Mouse (Mus musculus): Measurements from ENCODE around the gene Scap.

Gene Scap

GRCm38 (mm10) chr9:110333135-110333895, at the start of gene Scap:
TSS of gene Scap (plus strand) at chr9:110333288.
- DNase-seq (ENCODE audit: low read depth, low spot score): peak; percentile 90

DNA sequence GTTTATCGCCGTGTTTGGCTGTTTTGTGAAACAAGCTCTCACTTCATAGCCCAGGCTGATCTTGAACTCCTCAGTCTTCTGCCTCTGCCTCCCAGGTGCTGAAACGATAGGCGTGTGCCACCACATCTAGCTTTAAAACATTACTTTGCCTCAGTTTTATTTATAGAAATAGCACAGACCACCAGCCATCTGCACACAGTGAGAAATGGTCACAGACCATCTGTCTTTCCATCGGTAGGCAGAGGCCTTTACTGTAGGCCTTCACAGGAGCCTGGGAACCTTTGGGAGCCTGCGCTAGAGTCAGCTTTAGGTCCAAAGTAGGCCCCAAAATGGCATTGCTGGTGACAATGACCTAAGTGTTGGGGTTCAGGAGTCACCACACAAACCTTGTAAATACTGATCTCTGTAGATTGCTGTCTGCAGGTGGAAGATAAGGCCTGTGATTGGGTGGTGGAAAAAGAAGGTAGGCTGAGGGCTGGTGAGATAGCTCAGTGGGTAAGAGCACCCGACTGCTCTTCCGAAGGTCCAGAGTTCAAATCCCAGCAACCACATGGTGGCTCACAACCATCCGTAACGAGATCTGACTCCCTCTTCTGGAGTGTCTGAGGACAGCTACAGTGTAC, 48.9 kb upstream of the Scap start:
- DNase-seq (ENCODE audit: low read depth, low spot score): no peak

DNA sequence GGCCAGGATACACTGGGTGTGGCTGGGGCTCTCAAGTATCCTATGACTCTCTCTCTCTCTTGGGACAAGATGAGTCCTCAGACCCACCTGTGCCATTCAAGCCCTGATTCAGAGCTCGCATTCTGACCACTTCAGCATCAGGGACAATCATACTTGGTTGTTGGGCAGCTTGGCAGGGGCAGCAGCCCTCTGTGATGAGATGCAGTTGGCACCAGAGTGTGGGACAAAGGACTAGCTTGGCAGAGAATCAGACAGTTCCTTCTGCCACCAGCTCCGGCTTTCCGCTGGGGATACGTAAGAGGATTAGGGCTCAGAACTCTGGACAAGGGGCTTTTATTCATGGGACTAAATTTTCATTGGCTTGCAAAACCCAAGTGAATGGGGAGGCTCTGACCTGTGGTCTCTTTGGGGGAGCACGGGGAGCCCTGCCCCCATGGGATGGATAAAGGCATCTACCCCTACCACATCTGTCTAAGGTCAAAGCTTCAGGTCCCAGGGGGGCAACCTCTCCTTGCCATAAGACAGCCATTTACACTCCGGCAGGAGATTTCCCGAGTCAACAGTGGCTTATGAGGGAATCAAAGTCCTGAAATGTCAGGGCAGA, 45.7 kb upstream of the Scap start:
- no peak for DNase-seq (ENCODE audit: low read depth, low spot score)

GRCm38 (mm10) chr9:110293254-110293718, 39.8 kb upstream of the Scap start:
- no peak for DNase-seq (ENCODE audit: low read depth, low spot score)

DNA sequence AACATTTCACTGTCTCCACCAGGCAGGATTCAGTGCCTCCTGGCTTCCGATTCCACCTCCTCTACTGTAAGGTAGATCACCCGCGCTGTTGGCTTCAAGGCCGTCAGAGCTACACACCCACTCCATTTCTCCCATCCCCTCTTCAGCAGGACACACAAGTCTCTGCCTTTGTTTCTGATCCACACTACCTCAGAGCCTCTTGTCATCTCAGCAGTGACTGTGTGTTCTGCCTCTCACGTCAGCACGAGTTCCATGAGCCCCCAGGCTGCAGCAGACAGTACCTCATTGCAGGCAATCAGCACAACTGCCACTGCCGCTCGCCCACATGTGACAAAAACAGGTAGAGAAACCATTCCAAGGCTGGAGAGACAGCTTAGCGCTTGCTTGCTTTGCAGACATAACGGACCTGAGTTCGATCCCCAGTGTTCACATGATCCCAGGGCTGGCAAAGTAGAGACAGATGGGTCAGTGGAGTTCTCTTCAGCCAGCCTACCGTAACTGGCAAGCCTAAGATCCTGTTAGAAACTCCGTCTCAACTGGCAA, 39.1 kb upstream of the Scap start:
- no peak for DNase-seq (ENCODE audit: low read depth, low spot score)

- no peak for DNase-seq (ENCODE audit: low read depth, low spot score)
Measured at GRCm38 (mm10) chr9:110294786-110295185, 38.3 kb upstream of the Scap start.

- DNase-seq (ENCODE audit: low read depth, low spot score): peak; percentile 93
Measured at GRCm38 (mm10) chr9:110296867-110297627, 36.0 kb upstream of the Scap start.

- peak; percentile 56 for DNase-seq (ENCODE audit: low read depth, low spot score)
Measured at GRCm38 (mm10) chr9:110304516-110304915, 28.6 kb upstream of the Scap start.

DNA sequence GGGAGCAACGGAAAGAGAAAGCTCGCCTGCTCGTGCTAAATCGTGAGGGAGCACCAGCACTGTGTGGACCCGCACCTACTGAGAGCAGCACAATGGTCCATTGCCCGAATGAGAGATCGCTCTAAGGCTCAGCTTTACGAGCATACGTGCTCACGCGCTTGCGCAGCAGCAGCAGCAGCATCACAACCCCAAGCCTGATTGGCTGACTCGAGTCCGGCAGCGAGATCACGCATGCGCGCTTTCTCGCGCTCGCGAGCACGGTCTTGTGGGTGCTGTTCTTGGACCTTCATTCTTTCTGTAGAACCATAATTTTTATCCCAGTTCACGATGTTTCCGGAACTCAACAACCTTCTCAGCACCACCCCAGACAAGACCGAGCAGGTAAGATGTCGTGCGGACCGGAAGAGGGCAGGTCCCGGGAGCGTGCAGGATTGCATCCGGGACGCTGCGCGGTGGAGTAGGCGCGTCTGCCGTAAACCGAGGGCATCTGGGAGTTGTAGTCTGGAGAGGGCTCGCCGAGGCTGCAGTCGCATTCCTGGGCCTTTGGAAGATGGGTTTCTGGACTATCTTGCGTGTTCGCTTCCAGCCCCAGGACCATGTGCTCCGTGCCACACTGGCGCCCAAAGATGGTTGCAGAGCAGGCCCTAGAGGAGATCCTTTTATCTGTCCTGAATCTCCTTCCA, 28.0 kb upstream of the Scap start, which contains the start of gene Elp6:
TSS of gene Elp6 (plus strand) at position 205 of the 683 bp plus-strand sequence.
- peak; percentile 95 for DNase-seq (ENCODE audit: low read depth, low spot score)

GRCm38 (mm10) chr9:110306371-110306770, 26.7 kb upstream of the Scap start:
- DNase-seq (ENCODE audit: low read depth, low spot score): no peak

DNA sequence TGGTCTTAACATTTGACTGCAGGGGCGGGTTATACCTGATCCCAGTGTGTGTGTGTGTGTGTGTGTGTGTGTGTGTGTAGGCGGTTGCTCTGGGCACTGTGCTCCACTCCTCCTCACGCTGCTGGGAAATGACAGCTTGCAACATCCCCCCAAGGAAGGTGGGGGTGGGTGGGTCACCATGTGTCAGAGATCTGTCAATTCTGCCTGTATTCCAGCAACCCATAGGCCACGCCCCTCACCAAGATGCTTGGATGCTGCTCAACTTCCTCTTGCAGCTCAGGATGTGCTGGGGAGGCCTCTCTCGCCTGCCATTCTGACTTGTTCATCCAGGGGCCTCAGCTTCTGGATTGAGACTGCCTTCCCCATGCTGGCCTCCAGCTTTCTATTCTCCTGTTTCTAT, 18.4 kb upstream of the Scap start:
- peak; percentile 32 for DNase-seq (ENCODE audit: low read depth, low spot score)

- no peak for DNase-seq (ENCODE audit: low read depth, low spot score)
Measured at GRCm38 (mm10) chr9:110315410-110315809, 17.7 kb upstream of the Scap start.

- no peak for DNase-seq (ENCODE audit: low read depth, low spot score)
Measured at GRCm38 (mm10) chr9:110315904-110316303, 17.2 kb upstream of the Scap start.

DNA sequence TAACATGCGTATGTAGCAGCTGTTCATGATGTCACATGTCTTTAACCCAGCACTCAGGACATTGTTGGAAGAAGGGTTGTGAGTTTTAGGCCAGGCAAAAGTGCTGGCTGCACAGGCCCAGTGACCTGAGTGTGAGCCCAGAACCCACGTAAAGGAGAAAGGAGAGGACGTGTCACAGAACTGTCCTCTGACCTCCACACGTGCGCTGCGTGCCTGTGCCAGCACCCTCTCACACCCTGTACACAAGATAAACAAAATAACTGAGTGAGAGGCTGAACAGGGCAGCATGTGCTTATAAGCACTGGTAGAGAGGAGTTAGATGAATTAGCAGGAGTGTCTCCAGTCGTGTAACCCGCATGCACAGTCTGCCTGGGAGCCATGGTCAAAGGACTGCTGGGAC, 16.6 kb upstream of the Scap start:
- DNase-seq (ENCODE audit: low read depth, low spot score): no peak

DNA sequence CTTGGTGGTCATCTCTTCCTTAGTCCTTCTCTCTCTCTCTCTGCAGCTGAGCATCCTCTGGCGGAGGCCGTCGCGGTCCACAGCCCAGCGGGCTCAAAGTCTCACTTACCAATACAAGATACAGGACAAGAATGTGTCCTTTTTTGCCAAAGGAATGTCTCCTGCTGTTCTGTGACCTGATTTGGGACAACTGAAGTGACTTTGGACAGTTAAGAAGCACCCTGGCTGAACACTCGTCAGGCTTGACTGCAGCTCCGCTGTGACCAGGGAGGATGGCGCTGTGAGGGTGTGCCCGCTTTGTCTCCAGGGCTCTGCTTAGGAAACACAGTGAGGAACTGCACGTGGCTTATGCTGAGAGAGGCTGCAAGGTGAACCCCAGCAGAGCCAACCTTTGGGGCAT, 12.3 kb upstream of the Scap start:
- DNase-seq (ENCODE audit: low read depth, low spot score): no peak

DNA sequence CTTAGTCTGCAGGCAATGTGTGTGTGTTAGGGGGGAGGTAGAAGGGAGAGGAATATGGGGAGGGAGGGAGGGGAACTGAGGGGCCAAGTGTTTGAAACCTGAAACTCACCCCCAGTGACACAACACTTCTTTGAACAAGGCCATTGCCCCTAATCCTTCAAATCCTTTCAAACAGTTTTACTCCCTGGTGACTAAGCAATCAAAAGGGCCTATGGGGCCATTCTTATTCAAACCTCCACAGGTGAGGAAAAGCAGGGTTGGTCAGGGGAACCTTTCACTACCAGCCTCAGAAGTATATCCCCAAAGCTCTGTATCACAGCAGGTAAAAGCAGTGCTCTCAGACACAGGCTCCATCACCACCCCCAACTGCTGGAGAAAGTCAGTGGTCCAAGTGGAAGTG, 10.1 kb upstream of the Scap start:
- no peak for DNase-seq (ENCODE audit: low read depth, low spot score)

- DNase-seq (ENCODE audit: low read depth, low spot score): no peak
Measured at GRCm38 (mm10) chr9:110324181-110324580, 8.9 kb upstream of the Scap start.

DNA sequence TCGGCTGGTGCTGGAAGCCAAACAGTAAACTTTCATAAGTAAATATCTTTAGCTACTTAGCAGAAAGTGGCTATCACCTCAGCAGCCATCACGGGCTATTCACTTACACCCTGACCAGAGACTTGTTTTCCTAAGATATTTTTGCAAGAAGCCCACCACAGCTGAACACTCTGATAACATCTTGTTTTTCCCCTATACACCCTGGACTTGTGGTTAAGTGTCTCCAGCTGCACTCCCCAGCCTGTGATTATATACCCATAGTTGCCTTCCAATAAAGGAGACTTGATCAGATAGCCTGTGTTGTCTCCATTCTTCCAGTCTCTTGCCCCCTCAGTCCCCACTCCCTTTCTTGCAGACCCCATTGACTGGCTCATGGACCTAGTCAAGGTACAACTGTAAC, 4.9 kb upstream of the Scap start:
- DNase-seq (ENCODE audit: low read depth, low spot score): no peak

- no peak for DNase-seq (ENCODE audit: low read depth, low spot score)
Measured at GRCm38 (mm10) chr9:110328946-110329630, 4.0 kb upstream of the Scap start.

DNA sequence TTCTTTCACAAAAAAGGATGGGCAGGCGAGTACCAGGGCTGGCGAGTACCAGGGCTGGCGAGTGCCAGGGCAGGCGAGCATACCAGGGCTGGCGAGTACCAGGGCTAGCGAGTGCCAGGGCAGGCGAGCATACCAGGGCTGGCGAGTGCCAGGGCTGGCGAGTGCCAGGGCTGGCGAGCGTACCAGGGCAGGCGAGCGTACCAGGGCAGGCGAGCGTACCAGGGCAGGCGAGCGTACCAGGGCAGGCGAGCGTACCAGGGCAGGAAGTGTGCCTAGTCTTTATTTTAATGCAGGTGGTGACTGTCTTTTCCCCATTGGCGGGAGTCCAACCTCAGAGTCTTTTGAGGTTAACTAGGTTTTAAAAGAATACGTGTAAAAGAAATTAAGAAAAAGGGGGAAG, 3.4 kb upstream of the Scap start:
- no peak for DNase-seq (ENCODE audit: low read depth, low spot score)

DNA sequence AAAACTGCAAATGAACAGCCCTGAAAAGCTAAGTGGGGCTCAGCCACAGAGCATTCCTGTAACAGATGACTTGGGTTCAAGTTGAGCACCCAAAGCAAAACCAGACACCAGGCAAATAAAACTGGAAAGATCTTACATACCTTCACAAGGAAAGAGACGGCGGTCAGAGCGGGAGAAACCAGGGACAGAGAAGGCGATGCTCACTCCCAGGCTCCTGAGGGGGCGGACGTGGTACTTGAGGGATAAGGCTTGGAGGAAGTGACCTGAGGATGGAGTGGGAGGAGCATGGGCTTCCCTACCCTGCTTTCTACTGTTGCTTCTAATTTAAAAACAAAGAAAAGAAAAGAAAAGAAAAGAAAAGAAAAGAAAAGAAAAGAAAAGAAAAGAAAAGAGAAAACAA, 2.7 kb upstream of the Scap start:
- no peak for DNase-seq (ENCODE audit: low read depth, low spot score)
